Mouse (Mus musculus): ENCODE measurements around the gene Glmn.

GRCm38 (mm10) chr5:107500741-107501140 is 96.9 kb downstream of the Glmn start:
- no peak for TF ChIP-seq CTCF (IDR thresholded peaks at IDR 0.05; ENCODE audit: control insufficient read depth, insufficient read depth, insufficient replicate concordance, low read depth, low read length)
- TF ChIP-seq POLR2A (IDR thresholded peaks at IDR 0.05; ENCODE audit: control insufficient read depth, low read depth, low read length) = no peak

Measured in testis, adult 2 months (tissue).